Mouse (Mus musculus): ENCODE results near the gene Dusp7. TPM values are rescaled to one million over a fixed set of nuclear protein-coding genes. Genes with fewer than 3 reads are reported as not detected.

Dusp7 gene
- polyA plus RNA-seq, 1 experiment from 2014 or later = 10.5 TPM

DNA sequence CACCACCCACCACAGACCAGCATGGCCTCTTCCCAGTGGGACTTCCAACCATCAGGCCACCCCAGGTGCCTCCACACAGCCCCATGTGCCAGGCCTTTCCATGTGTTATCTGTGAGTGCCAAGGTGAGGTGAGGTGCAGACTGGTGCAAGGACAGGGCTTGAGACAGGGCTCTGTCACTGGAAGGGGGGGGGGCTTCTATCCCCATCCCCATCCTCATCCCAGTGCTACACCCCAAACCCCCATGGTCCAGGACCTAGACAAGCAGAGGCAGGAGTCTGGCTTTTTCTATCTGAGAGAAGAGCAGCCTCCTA is 12.5 kb upstream of the Dusp7 start:
- Histone ChIP-seq H3K9me3 (replicated peaks) (no peaks in the 10 kb centered on the region), H3K36me3 (no peaks in the 10 kb centered on the region), H3K9ac (no peak overlapping the region), H3K27ac (peak overlapping the region; percentile 41), H3K4me3 (no peak overlapping the region), H3K27me3 (replicated peaks) (no peaks in the 10 kb centered on the region), H3K4me1 (peaks cover 34% of the 10 kb centered on the region), H3K4me2 (no peak overlapping the region)
- ATAC-seq = no peak

GRCm38 (mm10) chr9:106356323-106356844 is 12.0 kb upstream of the Dusp7 start:
- Histone ChIP-seq H3K27me3 (replicated peaks) (no peaks in the 10 kb centered on the region), H3K9me3 (replicated peaks) (no peaks in the 10 kb centered on the region), H3K4me2 (no peak overlapping the region), H3K36me3 (no peaks in the 10 kb centered on the region), H3K4me1 (peaks cover 35% of the 10 kb centered on the region), H3K4me3 (no peak overlapping the region), H3K9ac (no peak overlapping the region), H3K27ac (peak overlapping the region; percentile 41)
- ATAC-seq = 0 out of 2 replicates have a peak, but pooled peaks have one; percentile 6
- 54% methylated on average over 10 of the region's 10 CpGs for WGBS (ENCODE audit: insufficient replicate concordance)

- Histone ChIP-seq H3K4me1 (peaks cover 37% of the 10 kb centered on the region), H3K4me3 (no peak overlapping the region), H3K9ac (no peak overlapping the region), H3K27me3 (replicated peaks) (0 out of 2 replicates have a peak, but pooled peaks cover 2% of the 10 kb centered on the region), H3K27ac (no peak overlapping the region), H3K36me3 (no peaks in the 10 kb centered on the region), H3K4me2 (no peak overlapping the region), H3K9me3 (replicated peaks) (no peaks in the 10 kb centered on the region)
- 68% methylated on average over 3 of the region's 3 CpGs for WGBS (ENCODE audit: insufficient replicate concordance)
- no peak for ATAC-seq
These were observed 11.3 kb upstream of the Dusp7 start for GRCm38 (mm10) chr9:106357167-106357566.

GRCm38 (mm10) chr9:106359297-106359696 is 9.1 kb upstream of the Dusp7 start:
- 70% methylated on average over 6 of the region's 6 CpGs for WGBS (ENCODE audit: insufficient replicate concordance)
- H3K27me3 ChIP-seq (replicated peaks) = 0 out of 2 replicates have a peak, but pooled peaks cover 4% of the 10 kb centered on the region
- no peak overlapping the region for H3K4me3 ChIP-seq
- no peaks in the 10 kb centered on the region for H3K9me3 ChIP-seq (replicated peaks)
- no peak overlapping the region for H3K4me2 ChIP-seq
- ATAC-seq = no peak
- no peak overlapping the region for H3K9ac ChIP-seq
- H3K27ac ChIP-seq = no peak overlapping the region
- H3K4me1 ChIP-seq = peaks cover 22% of the 10 kb centered on the region
- H3K36me3 ChIP-seq = no peaks in the 10 kb centered on the region

DNA sequence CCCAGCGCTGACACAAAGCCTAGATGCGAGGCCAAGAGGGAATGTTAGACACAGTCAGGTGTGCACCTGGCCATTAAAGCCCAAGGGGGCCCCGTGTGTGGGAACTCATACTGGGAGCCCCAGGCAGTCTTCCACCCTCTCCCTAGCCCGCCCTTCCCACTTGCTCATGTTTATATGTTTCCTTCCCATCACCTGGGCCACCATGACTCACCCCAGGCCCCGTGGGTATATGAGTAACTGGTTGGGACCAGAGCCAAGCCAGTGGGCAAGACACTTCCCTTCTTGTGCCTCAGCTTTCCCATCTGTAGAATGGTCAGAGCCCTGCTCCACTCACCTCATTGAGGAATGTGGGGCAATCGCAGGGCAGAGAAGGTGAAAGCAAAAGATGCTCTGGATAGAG is 7.3 kb upstream of the Dusp7 start:
- 70% methylated on average over 6 of the region's 6 CpGs for WGBS (ENCODE audit: insufficient replicate concordance)
- Histone ChIP-seq H3K27me3 (replicated peaks) (peaks cover 18% of the 10 kb centered on the region; the same call in 1 of the 2 replicates), H3K36me3 (no peaks in the 10 kb centered on the region), H3K9ac (no peak overlapping the region), H3K27ac (no peak overlapping the region), H3K9me3 (replicated peaks) (no peaks in the 10 kb centered on the region), H3K4me3 (no peak overlapping the region), H3K4me2 (no peak overlapping the region), H3K4me1 (peaks cover 16% of the 10 kb centered on the region)
- ATAC-seq = no peak

GRCm38 (mm10) chr9:106365333-106365732 is 3.1 kb upstream of the Dusp7 start:
- Histone ChIP-seq H3K36me3 (no peaks in the 10 kb centered on the region), H3K9me3 (replicated peaks) (no peaks in the 10 kb centered on the region), H3K4me3 (no peak overlapping the region), H3K27ac (no peak overlapping the region), H3K4me1 (peaks cover 48% of the 10 kb centered on the region), H3K4me2 (no peak overlapping the region), H3K9ac (no peak overlapping the region), H3K27me3 (replicated peaks) (peaks cover 39% of the 10 kb centered on the region)
- 43% methylated on average over 7 of the region's 7 CpGs for WGBS (ENCODE audit: insufficient replicate concordance)
- no peak for ATAC-seq

- no peaks in the 10 kb centered on the region for H3K9me3 ChIP-seq (replicated peaks)
- H3K27ac ChIP-seq = no peak overlapping the region
- WGBS (ENCODE audit: insufficient replicate concordance) = 50% methylated on average over 1 of the region's 1 CpGs
- no peak overlapping the region for H3K4me2 ChIP-seq
- H3K9ac ChIP-seq = no peak overlapping the region
- no peak for ATAC-seq
- peaks cover 43% of the 10 kb centered on the region for H3K27me3 ChIP-seq (replicated peaks)
- no peak overlapping the region for H3K4me3 ChIP-seq
- H3K36me3 ChIP-seq = peaks cover 8% of the 10 kb centered on the region
- peaks cover 57% of the 10 kb centered on the region for H3K4me1 ChIP-seq
These were observed 2.2 kb upstream of the Dusp7 start for GRCm38 (mm10) chr9:106366188-106366587.

- peak overlapping the region; percentile 89 for H3K4me2 ChIP-seq
- H3K27ac ChIP-seq = no peak overlapping the region
- peak overlapping the region; percentile 56 for H3K4me3 ChIP-seq
- WGBS (ENCODE audit: insufficient replicate concordance) = 21% methylated on average over 5 of the region's 5 CpGs
- H3K9me3 ChIP-seq (replicated peaks) = no peaks in the 10 kb centered on the region
- peaks cover 57% of the 10 kb centered on the region for H3K4me1 ChIP-seq
- peaks cover 15% of the 10 kb centered on the region for H3K36me3 ChIP-seq
- H3K27me3 ChIP-seq (replicated peaks) = peaks cover 42% of the 10 kb centered on the region
- no peak for ATAC-seq
- peak overlapping the region; percentile 62 for H3K9ac ChIP-seq
These were observed 1.4 kb upstream of the Dusp7 start for GRCm38 (mm10) chr9:106367001-106367400.

GRCm38 (mm10) chr9:106367592-106368111 is 780 bp upstream of the Dusp7 start:
- Histone ChIP-seq H3K27me3 (replicated peaks) (peaks cover 40% of the 10 kb centered on the region), H3K4me1 (peaks cover 64% of the 10 kb centered on the region)
- 1% methylated on average over 36 of the region's 36 CpGs for WGBS (ENCODE audit: insufficient replicate concordance)

GRCm38 (mm10) chr9:106368831-106369501 is 534 bp downstream of the Dusp7 start:
- WGBS (ENCODE audit: insufficient replicate concordance) = under 1% methylated on average over 72 of the region's 72 CpGs
- Histone ChIP-seq H3K9me3 (replicated peaks) (no peaks in the 10 kb centered on the region), H3K27me3 (replicated peaks) (peaks cover 40% of the 10 kb centered on the region), H3K4me1 (peaks cover 67% of the 10 kb centered on the region), H3K36me3 (peaks cover 34% of the 10 kb centered on the region), H3K9ac (peak overlapping the region; percentile 83), H3K4me3 (peak overlapping the region; percentile 80), H3K4me2 (peak overlapping the region; percentile 89), H3K27ac (peak overlapping the region; percentile 82)
- ATAC-seq = peak; percentile 13

More at GRCm38 (mm10) chr9:106367592-106368111, 780 bp upstream of the Dusp7 start:
- peak; percentile 92 for ATAC-seq
- H3K9ac ChIP-seq = peak overlapping the region; percentile 83
- H3K4me3 ChIP-seq = peak overlapping the region; percentile 80
- H3K36me3 ChIP-seq = peaks cover 21% of the 10 kb centered on the region
- H3K4me2 ChIP-seq = peak overlapping the region; percentile 89
- no peaks in the 10 kb centered on the region for H3K9me3 ChIP-seq (replicated peaks)
- peak overlapping the region; percentile 82 for H3K27ac ChIP-seq

DNA sequence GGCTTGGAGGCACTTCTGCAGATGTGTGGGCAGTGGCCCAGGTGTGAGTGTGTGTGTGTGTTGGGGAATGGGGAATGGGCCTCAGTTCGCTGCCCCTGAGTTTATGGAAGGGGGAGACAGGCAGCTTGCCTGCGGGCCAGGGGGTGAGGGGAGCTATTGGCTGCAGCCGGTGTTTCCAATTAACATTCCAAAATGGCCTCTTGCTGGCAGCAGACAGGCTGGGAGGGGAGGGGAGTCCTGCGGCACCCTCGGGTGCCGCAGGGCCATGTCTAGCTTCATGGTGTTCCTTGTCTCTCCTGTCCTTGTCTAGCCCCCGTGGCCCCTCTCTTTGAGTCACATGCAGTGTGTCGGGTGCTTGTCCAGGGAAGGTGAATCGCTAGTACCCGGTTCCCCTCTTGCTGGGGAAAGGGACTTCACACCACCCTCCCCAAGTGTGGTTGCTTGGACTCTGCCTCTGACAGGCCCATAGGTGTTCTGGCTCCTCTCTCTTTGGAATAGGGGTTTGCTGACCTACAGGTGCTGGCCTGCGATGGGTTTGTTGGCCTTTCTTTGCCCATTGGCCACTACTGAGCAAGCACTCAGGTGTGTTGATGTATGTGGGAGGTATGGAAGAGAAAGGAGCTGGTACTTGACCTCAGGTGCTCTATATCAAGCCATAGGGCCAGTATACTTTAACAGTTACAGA is 1.5 kb downstream of the Dusp7 start:
- H3K4me1 ChIP-seq = peaks cover 69% of the 10 kb centered on the region
- ATAC-seq = no peak
- peak overlapping the region; percentile 89 for H3K4me2 ChIP-seq
- peak overlapping the region; percentile 80 for H3K4me3 ChIP-seq
- H3K9me3 ChIP-seq (replicated peaks) = no peaks in the 10 kb centered on the region
- H3K9ac ChIP-seq = peak overlapping the region; percentile 83
- H3K36me3 ChIP-seq = peaks cover 42% of the 10 kb centered on the region
- no peak overlapping the region for H3K27ac ChIP-seq
- WGBS (ENCODE audit: insufficient replicate concordance) = 15% methylated on average over 11 of the region's 11 CpGs
- peaks cover 35% of the 10 kb centered on the region for H3K27me3 ChIP-seq (replicated peaks)

Measured in liver, embryonic 12.5 days (tissue).